Mouse (Mus musculus) hindbrain, embryonic 11.5 days (tissue): ENCODE results near the gene F5. TPM values are rescaled to one million over a fixed set of nuclear protein-coding genes. Genes with fewer than 3 reads are reported as not detected.

ENCODE experiments used
- ATAC-seq: fragments of 200-750 bp; cut with Nextera tagmentation; 2 replicates; pipeline ENCODE4 v1.8.0; 2017; ENCODE audit warnings: mild to moderate bottlenecking, moderate TSS enrichment, moderate library complexity; ENCODE audit not compliant: low FRiP score
- DNase-seq: peaks from one replicate; pipeline ENCODE4 v3.0.0-alpha.2; 2015; ENCODE audit warnings: low spot score
- H3K27ac ChIP-seq: fragments of 300-500 bp; sonication (generic); 2 replicates; pipeline ENCODE4 v1.5.1; 2014; ENCODE audit warnings: mild to moderate bottlenecking, low read depth, low read length
- H3K27me3 ChIP-seq: fragments of 300-500 bp; sonication (generic); 2 replicates; pipeline ENCODE4 v1.6.1; 2014; ENCODE audit warnings: mild to moderate bottlenecking, low read length, moderate library complexity, mixed read lengths; ENCODE audit not compliant: control insufficient read depth, insufficient read depth
- H3K36me3 ChIP-seq: fragments of 300-500 bp; sonication (generic); 2 replicates; pipeline ENCODE4 v1.6.1; 2014; ENCODE audit warnings: mild to moderate bottlenecking, low read length, moderate library complexity, mixed read lengths; ENCODE audit not compliant: control insufficient read depth, insufficient read depth
- H3K4me1 ChIP-seq: fragments of 300-500 bp; sonication (generic); replicated peaks from 2 replicates; pipeline ENCODE4 v1.6.1; 2014; ENCODE audit warnings: low read length, mixed read lengths; ENCODE audit not compliant: control insufficient read depth, insufficient read depth
- H3K4me2 ChIP-seq: fragments of 300-500 bp; sonication (generic); replicated peaks from 2 replicates; pipeline ENCODE4 v1.6.1; 2014; ENCODE audit warnings: mild to moderate bottlenecking, low read depth, low read length
- H3K4me3 ChIP-seq: fragments of 300-500 bp; sonication (generic); 2 replicates; pipeline ENCODE4 v1.5.1; 2014; ENCODE audit warnings: low read depth, low read length
- H3K9ac ChIP-seq: fragments of 300-500 bp; sonication (generic); 2 replicates; pipeline ENCODE4 v1.6.1; 2014; ENCODE audit warnings: low read depth, low read length
- H3K9me3 ChIP-seq: fragments of 300-500 bp; sonication (generic); 2 replicates; pipeline ENCODE4 v1.6.1; 2016; ENCODE audit warnings: low read length; ENCODE audit not compliant: control insufficient read depth
- WGBS: fragments of 180-500 bp; shearing (Covaris S2); extraction: QIAGEN DNeasy Blood & Tissue Kit; methylation state at CpG from one replicate; pipeline ENCODE4 v1.1.7; 2014; 5-methylcytosine and 5-hydroxymethylcytosine counted together
- polyA plus RNA-seq: library from polyadenylated mRNA; unstranded; fragments of >200 nt; fragmentation: Nextera tagmentation; extraction: Ambion mirVana; gene quantifications from 2 replicates; pipeline ENCODE4 v1.2.1, GENCODE M21; 2014

Gene F5
- polyA plus RNA-seq, 1 experiment from 2014 or later = 0.28 TPM

DNA sequence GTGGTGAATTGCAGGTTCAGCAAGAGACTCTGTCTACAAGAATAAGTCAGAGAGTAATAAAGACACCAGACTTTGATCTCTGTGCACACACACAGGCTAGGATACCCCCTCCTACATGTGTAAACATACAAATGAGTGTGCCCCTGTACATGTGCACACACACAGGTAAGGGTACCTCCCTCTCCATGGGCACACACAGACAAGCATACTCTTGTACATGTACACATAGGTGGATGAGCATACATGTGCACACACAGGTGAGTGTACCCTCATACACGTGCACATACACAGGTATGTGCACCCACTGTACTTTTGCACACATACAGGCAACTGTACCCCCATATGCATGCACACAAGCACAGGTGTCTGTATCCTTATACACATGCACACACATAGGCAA, 81.8 kb downstream of the F5 start:
- Histone ChIP-seq H3K4me2 (no peak overlapping the region), H3K9ac (no peak overlapping the region), H3K9me3 (no peaks in the 10 kb centered on the region), H3K4me1 (no peaks in the 10 kb centered on the region), H3K36me3 (no peaks in the 10 kb centered on the region), H3K27me3 (no peaks in the 10 kb centered on the region), H3K27ac (no peak overlapping the region), H3K4me3 (no peak overlapping the region)
- no peak for DNase-seq
- no peak for ATAC-seq
- WGBS = 78% methylated on average over 1 of the region's 1 CpGs

DNA sequence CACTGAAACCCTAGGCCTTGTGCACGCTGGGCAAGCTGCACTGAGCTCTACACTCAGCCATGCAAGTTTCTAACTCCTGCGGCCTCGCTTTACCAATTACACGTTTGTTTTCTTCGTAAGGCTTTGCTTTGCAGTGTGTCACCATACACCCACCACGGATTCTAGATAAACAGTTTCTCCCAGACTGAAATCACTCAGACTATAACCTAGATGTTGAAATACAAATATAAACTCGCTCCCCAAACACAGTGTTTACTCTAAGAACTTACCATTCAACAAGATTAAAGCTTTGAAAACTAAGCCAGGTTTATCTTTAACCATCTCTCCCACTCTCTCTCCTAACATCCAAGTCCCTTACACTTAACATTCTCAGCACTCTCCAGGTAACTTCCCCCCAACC, 83.4 kb downstream of the F5 start:
- no peak overlapping the region for H3K27ac ChIP-seq
- no peaks in the 10 kb centered on the region for H3K36me3 ChIP-seq
- no peak overlapping the region for H3K9ac ChIP-seq
- no peak for ATAC-seq
- H3K9me3 ChIP-seq = no peaks in the 10 kb centered on the region
- H3K4me3 ChIP-seq = no peak overlapping the region
- no peaks in the 10 kb centered on the region for H3K27me3 ChIP-seq
- 64% methylated on average over 7 of the region's 7 CpGs for WGBS
- DNase-seq = no peak
- no peak overlapping the region for H3K4me2 ChIP-seq
- no peaks in the 10 kb centered on the region for H3K4me1 ChIP-seq

DNA sequence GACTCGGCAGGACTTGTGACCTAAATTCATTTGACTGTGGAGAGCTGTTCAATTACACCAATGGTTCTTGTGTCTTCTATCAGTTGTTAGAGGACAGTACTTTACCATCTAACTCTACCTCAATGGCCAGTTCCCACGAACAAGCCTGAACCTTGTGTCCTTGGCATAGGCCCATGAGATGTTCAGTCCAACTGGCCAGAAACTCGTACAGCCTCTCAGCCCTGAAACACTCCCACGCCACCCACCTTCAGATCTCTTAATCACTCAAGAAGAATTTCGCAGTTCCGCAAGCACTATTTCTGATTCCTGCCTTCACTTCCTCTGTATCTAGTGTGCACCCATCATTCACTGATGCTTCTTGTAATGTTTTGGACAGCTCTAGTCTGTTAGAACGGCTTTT, 84.4 kb downstream of the F5 start:
- DNase-seq = no peak
- Histone ChIP-seq H3K4me3 (no peak overlapping the region), H3K27ac (no peak overlapping the region), H3K9ac (no peak overlapping the region), H3K36me3 (no peaks in the 10 kb centered on the region), H3K4me1 (no peaks in the 10 kb centered on the region), H3K4me2 (no peak overlapping the region), H3K27me3 (no peaks in the 10 kb centered on the region), H3K9me3 (no peaks in the 10 kb centered on the region)
- ATAC-seq = no peak
- WGBS = 74% methylated on average over 7 of the region's 7 CpGs

- no peak for DNase-seq
- Histone ChIP-seq H3K4me3 (no peak overlapping the region), H3K27me3 (no peaks in the 10 kb centered on the region), H3K4me2 (no peak overlapping the region), H3K36me3 (no peaks in the 10 kb centered on the region), H3K9ac (no peak overlapping the region), H3K27ac (no peak overlapping the region), H3K4me1 (no peaks in the 10 kb centered on the region), H3K9me3 (no peaks in the 10 kb centered on the region)
- WGBS = 79% methylated on average over 2 of the region's 2 CpGs
- ATAC-seq = no peak
Observed at GRCm38 (mm10) chr1:164241494-164241893, 89.9 kb downstream of the F5 start.

- ATAC-seq (no peak), DNase-seq (no peak)
- Histone ChIP-seq H3K4me1 (0 out of 2 replicates have a peak, but pooled peaks cover 1% of the 10 kb centered on the region), H3K9ac (no peak overlapping the region), H3K4me2 (no peak overlapping the region), H3K9me3 (no peaks in the 10 kb centered on the region), H3K27ac (no peak overlapping the region), H3K36me3 (no peaks in the 10 kb centered on the region), H3K27me3 (no peaks in the 10 kb centered on the region), H3K4me3 (no peak overlapping the region)
- WGBS = 62% methylated on average over 8 of the region's 8 CpGs
Observed at GRCm38 (mm10) chr1:164242809-164243208, 91.2 kb downstream of the F5 start.

DNA sequence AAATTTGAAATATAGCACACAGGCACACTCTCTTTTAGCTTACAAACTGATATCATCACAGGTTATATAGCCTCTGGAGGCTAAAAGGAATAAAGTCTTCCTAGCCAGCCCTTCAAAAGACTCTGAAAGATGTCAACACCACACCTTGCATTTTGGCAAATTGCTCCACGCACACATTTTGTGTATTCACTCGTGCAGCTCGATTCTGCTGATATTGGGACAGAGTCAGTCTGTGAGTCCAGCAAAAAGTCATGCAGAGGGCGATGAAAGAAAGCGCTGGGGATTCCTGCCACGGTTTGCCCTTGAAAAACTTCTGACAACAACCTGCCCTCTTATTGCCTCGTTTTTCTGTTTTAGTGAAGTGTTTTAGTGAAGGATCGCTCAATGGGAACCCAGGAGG, 95.8 kb downstream of the F5 start:
- Histone ChIP-seq H3K4me3 (no peak overlapping the region), H3K36me3 (no peaks in the 10 kb centered on the region), H3K4me2 (0 out of 2 replicates have a peak overlapping the region, but pooled peaks have one; percentile 39), H3K27ac (no peak overlapping the region), H3K9ac (peak overlapping the region; percentile 28; the same call in 1 of the 2 replicates), H3K4me1 (peaks cover 6% of the 10 kb centered on the region; the same call in 1 of the 2 replicates), H3K9me3 (no peaks in the 10 kb centered on the region), H3K27me3 (no peaks in the 10 kb centered on the region)
- no peak for DNase-seq
- WGBS = 33% methylated on average over 8 of the region's 8 CpGs
- ATAC-seq = no peak

- no peaks in the 10 kb centered on the region for H3K27me3 ChIP-seq
Observed at GRCm38 (mm10) chr1:164247971-164248370, 96.3 kb downstream of the F5 start.

GRCm38 (mm10) chr1:164248465-164249331, 97.1 kb downstream of the F5 start, which contains the start of gene Slc19a2:
TSS of gene Slc19a2 (plus strand) at chr1:164249046.
- 1% methylated on average over 67 of the region's 79 CpGs for WGBS
- peak within 1 kb of the TSS; percentile 54; the same call in 1 of the 2 replicates for H3K27ac ChIP-seq

More at GRCm38 (mm10) chr1:164247971-164248370, 96.3 kb downstream of the F5 start:
- Histone ChIP-seq H3K9ac (peak overlapping the region; percentile 28; the same call in 1 of the 2 replicates), H3K4me2 (peak overlapping the region; percentile 39), H3K36me3 (no peaks in the 10 kb centered on the region), H3K27ac (no peak overlapping the region; the same call in 1 of the 2 replicates), H3K4me3 (peak overlapping the region; percentile 69), H3K4me1 (peaks cover 6% of the 10 kb centered on the region; the same call in 1 of the 2 replicates), H3K9me3 (no peaks in the 10 kb centered on the region)
- ATAC-seq = no peak
- DNase-seq = peak; percentile 38
- WGBS = 11% methylated on average over 10 of the region's 10 CpGs

More at GRCm38 (mm10) chr1:164248465-164249331, 97.1 kb downstream of the F5 start, which contains the start of gene Slc19a2:
- ATAC-seq (peak; percentile 99), DNase-seq (peak; percentile 98)
- Histone ChIP-seq H3K9me3 (no peaks in the 10 kb centered on the region), H3K36me3 (no peaks in the 10 kb centered on the region), H3K4me3 (peak within 1 kb of the TSS; percentile 69), H3K4me1 (peaks cover 6% of the 10 kb centered on the region; the same call in 1 of the 2 replicates), H3K27me3 (no peaks in the 10 kb centered on the region), H3K9ac (peak within 1 kb of the TSS; percentile 65), H3K4me2 (peak within 1 kb of the TSS; percentile 78)
